Comparison of ENCODE assay signal across 15 mouse cellular contexts in genomic region chr2:11918070-11918469, GRCm38 (mm10).
"Had no signal": no experiment of that assay in that cellular context is flagged by ENCODE, and none has a peak within 500 bp of the region (broad histone marks: within the 10 kb centered on the region; RNA-seq: fewer than 3 reads in every experiment).

No protein-coding gene starts in this region.

- H3K9ac ChIP-seq: liver, embryonic 15.5 days; liver, postnatal 0 days; lung, embryonic 15.5 days; midbrain, embryonic 12.5 days; neural tube, embryonic 12.5 days; stomach, embryonic 15.5 days had no signal

- ATAC-seq: liver, postnatal 0 days; lung, postnatal 0 days had no signal

- H3K4me3 ChIP-seq: liver, embryonic 15.5 days; lung, embryonic 15.5 days; midbrain, embryonic 10.5 days; midbrain, embryonic 12.5 days; neural tube, embryonic 12.5 days; stomach, embryonic 15.5 days had no signal

- H3K9me3 ChIP-seq: liver, embryonic 15.5 days; lung, embryonic 15.5 days; midbrain, embryonic 10.5 days; midbrain, embryonic 12.5 days; neural tube, embryonic 12.5 days; stomach, embryonic 15.5 days had no signal

- H3K4me2 ChIP-seq: liver, embryonic 15.5 days; lung, embryonic 15.5 days; midbrain, embryonic 12.5 days; neural tube, embryonic 12.5 days; stomach, embryonic 15.5 days had no signal

- H3K27me3 ChIP-seq: liver, embryonic 15.5 days; lung, embryonic 15.5 days; midbrain, embryonic 12.5 days; neural tube, embryonic 12.5 days; stomach, embryonic 15.5 days had no signal

- H3K36me3 ChIP-seq: liver, embryonic 15.5 days; lung, embryonic 15.5 days; midbrain, embryonic 10.5 days; midbrain, embryonic 12.5 days; neural tube, embryonic 12.5 days; stomach, embryonic 15.5 days had no signal

- H3K27ac ChIP-seq: liver, embryonic 15.5 days; lung, embryonic 15.5 days; midbrain, embryonic 10.5 days; midbrain, embryonic 12.5 days; neural tube, embryonic 12.5 days; stomach, embryonic 15.5 days had no signal

- H3K4me1 ChIP-seq: liver, embryonic 15.5 days; lung, embryonic 15.5 days; midbrain, embryonic 10.5 days; midbrain, embryonic 12.5 days; neural tube, embryonic 12.5 days; stomach, embryonic 15.5 days had no signal

- DNase-seq: liver, postnatal 0 days; lung, adult 2 months; lung, postnatal 4 days; midbrain, embryonic 14.5 days; right cerebral cortex, postnatal 14 days; thymus, adult 18-20 months; thymus, postnatal 14 days; thymus, postnatal 36 days had no signal
